Mouse (Mus musculus): ENCODE results near the gene Rab24.

- TF ChIP-seq CTCF (conservative IDR thresholded peaks at IDR 0.05; ENCODE audit: insufficient read depth, insufficient read length, low read depth, low read length) (no peak), POLR2A (IDR thresholded peaks at IDR 0.05; ENCODE audit: low read depth, low read length) (no peak)
These were observed 44.1 kb downstream of the Rab24 start for GRCm38 (mm10) chr13:55277646-55278045.
